ENCODE assay signal across 8 mouse cellular contexts in the genomic region with DNA sequence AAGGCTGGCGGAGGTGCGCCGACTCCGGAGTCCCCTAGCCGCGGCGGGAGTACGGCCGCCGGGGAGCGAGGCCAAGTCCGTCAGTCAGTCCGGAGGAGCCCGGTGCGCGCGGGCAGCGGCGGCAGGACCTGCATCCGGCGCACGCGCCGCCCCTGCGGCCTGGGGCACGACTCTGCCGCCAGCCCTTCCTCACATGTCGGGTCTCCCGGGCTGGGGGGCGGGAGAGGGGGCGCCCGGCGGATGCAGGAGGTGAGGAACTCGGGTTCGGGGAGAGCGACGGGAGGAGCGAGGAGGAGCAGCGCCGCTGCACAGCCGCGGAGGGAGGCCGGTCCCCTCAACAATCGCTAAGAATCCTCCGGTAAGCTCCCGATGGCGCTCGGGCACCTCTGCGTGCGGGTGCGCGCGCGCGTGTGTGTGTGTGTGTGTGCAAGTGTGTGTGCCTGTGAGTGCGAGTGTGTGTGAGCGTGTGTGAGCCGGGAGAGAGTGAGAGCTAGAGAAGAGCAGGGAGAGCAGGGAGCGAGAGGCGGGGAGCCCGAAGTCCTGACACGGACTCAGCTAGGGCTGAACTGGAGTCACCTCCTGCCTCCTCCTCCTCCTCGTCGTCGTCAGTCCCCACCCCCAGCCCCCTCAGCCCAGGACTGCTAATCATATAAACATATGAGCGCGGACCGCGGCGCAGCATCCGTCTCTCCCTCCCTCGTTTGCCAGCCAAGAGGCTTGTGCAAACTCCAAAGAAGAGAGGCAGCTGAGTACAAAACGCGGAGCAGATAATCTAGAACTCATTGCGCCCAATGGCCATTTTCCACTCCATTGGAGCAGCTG. TPM values are rescaled to one million over a fixed set of nuclear protein-coding genes. Genes with fewer than 3 reads are reported as not detected.
A peak's percentile ranks its signal among the peaks of the same experiment; 100 is the strongest.
DNase-seq lines count a peak whose midpoint lies in the region; ATAC-seq and TF ChIP-seq lines count a peak whose summit lies in the region.

No protein-coding gene starts in this region.

- intact Hi-C loops in heart, postnatal 25 days (cut with DNase I) = loop anchor here (2.0 to 10.0 kb wide), 5 partner anchors 128 to 646 kb away; no protein-coding TSS in a partner anchor

- in situ Hi-C loops in CH12.LX (cut with MboI; ENCODE audit: low pct_ligation_motif_present, low pct_unique_long_range_greater_than_20kb, low sequenced_read_pairs) = no loop called here

- peaks cover 34% of the 10 kb centered on the region for H3K9me3 ChIP-seq in CH12.LX (replicated peaks; ENCODE audit: low read length)
- H3K9me3 ChIP-seq in forebrain, postnatal 0 days (ENCODE audit: low read length) = no peaks in the 10 kb centered on the region

- no peaks in the 10 kb centered on the region for H3K79me2 ChIP-seq in CH12.LX (replicated peaks; ENCODE audit: control insufficient read depth, extremely low read depth, insufficient read depth, poor library complexity, severe bottlenecking)

- H3K9ac ChIP-seq in CH12.LX (ENCODE audit: insufficient read depth, low read depth) = no peak overlapping the region
- H3K9ac ChIP-seq in forebrain, postnatal 0 days = peak overlapping the region; percentile 90

- DNase-seq in CH12.LX (ENCODE audit: extremely low read depth) = peak; percentile 57
- peak; percentile 63 to 64 for DNase-seq in cerebellum, adult 2 months
- peak; percentile 90 for DNase-seq in forebrain, postnatal 0 days
- DNase-seq in heart, postnatal 25 days (ENCODE audit: low spot score) = peak; percentile 78
- DNase-seq in layer of hippocampus, adult 2 months (ENCODE audit: low spot score in 2 of 2) = peak; percentile 50 to 59
- DNase-seq in lung, adult 2 months = peak; percentile 83
- DNase-seq in thymus, postnatal 0 days (ENCODE audit: low spot score) = peak; percentile 61

- no peak for TF ChIP-seq EP300 in CH12.LX (IDR thresholded peaks at IDR 0.05; ENCODE audit: low read length)

- no peak overlapping the region for H3K27ac ChIP-seq in CH12.LX (ENCODE audit: insufficient read depth, low read depth)
- H3K27ac ChIP-seq in cerebellum, adult 2 months (ENCODE audit: insufficient read depth, low read length) = no peak overlapping the region; the same call in 1 of the 2 replicates
- peak overlapping the region; percentile 91 for H3K27ac ChIP-seq in forebrain, postnatal 0 days (ENCODE audit: low read depth, low read length)
- H3K27ac ChIP-seq in layer of hippocampus, adult 2 months = peak overlapping the region; percentile 91

- H3K36me3 ChIP-seq in CH12.LX (replicated peaks in 1 of 2; ENCODE audit: control insufficient read depth in 1 of 2, insufficient read depth in 1 of 2, low read length in 1 of 2) = no peaks in the 10 kb centered on the region
- H3K36me3 ChIP-seq in forebrain, postnatal 0 days (ENCODE audit: insufficient read depth) = no peaks in the 10 kb centered on the region

- TF ChIP-seq POLR2A in CH12.LX (IDR thresholded peaks at IDR 0.05; ENCODE audit: low read depth, low read length) = no peak
- TF ChIP-seq POLR2A in cerebellum, adult 2 months (IDR thresholded peaks at IDR 0.05; ENCODE audit: borderline replicate concordance, insufficient read depth, low read length) = no peak
- TF ChIP-seq POLR2A in lung, adult 2 months (IDR thresholded peaks at IDR 0.05; ENCODE audit: borderline replicate concordance, extremely low read depth, low read depth, low read length) = peak; percentile 92; the same call in 1 of the 2 replicates

- peak overlapping the region in 2 of 3 experiments; percentile 16 to 56 for H3K4me3 ChIP-seq in CH12.LX (replicated peaks in 1 of 3; ENCODE audit: low read depth in 2 of 3, low read length in 2 of 3, poor library complexity in 1 of 3)
- peak overlapping the region; percentile 55 for H3K4me3 ChIP-seq in cerebellum, adult 2 months (replicated peaks; ENCODE audit: insufficient read depth, low read depth, low read length)
- H3K4me3 ChIP-seq in forebrain, postnatal 0 days (ENCODE audit: low read depth, low read length) = peak overlapping the region; percentile 79
- H3K4me3 ChIP-seq in layer of hippocampus, adult 2 months = peak overlapping the region; percentile 76
- H3K4me3 ChIP-seq in lung, adult 2 months (replicated peaks; ENCODE audit: extremely low read depth, low read depth, low read length) = peak overlapping the region; percentile 84

- dilution Hi-C loops in CH12.LX (cut with MboI; ENCODE audit: extremely low pct_ligation_motif_present, extremely low pct_unique_long_range_greater_than_20kb, low sequenced_read_pairs) = no loop called here

- peak overlapping the region; percentile 57 for H3K4me2 ChIP-seq in CH12.LX (ENCODE audit: insufficient read depth, low read depth, poor library complexity, severe bottlenecking)
- H3K4me2 ChIP-seq in forebrain, postnatal 0 days (ENCODE audit: low read depth) = peak overlapping the region; percentile 71

- TF ChIP-seq RAD21 in CH12.LX (IDR thresholded peaks at IDR 0.05; ENCODE audit: low read depth, low read length) = no peak

- WGBS in cerebellum, adult 2 months = under 1% methylated on average over 75 of the region's 75 CpGs
- under 1% methylated on average over 75 of the region's 75 CpGs for WGBS in forebrain, postnatal 0 days
- WGBS in lung, adult 2 months = under 1% methylated on average over 75 of the region's 75 CpGs

- H3K27me3 ChIP-seq in CH12.LX (replicated peaks) = no peaks in the 10 kb centered on the region
- H3K27me3 ChIP-seq in cerebellum, adult 2 months (ENCODE audit: control insufficient read depth, insufficient read depth, low read length) = no peaks in the 10 kb centered on the region
- H3K27me3 ChIP-seq in forebrain, postnatal 0 days (ENCODE audit: insufficient read depth, low read length) = no peaks in the 10 kb centered on the region; the same call in 1 of the 2 replicates

- TF ChIP-seq CTCF in CH12.LX (conservative IDR thresholded peaks at IDR 0.05 in 1 of 2, IDR thresholded peaks at IDR 0.05 in 1 of 2; ENCODE audit: low read depth in 2 of 2, low read length in 2 of 2) = no peak
- no peak for TF ChIP-seq CTCF in cerebellum, adult 2 months (IDR thresholded peaks at IDR 0.05; ENCODE audit: borderline replicate concordance, insufficient read depth, low read depth, low read length)
- TF ChIP-seq CTCF in forebrain, postnatal 0 days (IDR thresholded peaks at IDR 0.05; ENCODE audit: low read depth) = 0 out of 2 replicates have a peak, but pooled peaks have one; percentile 11
- TF ChIP-seq CTCF in layer of hippocampus, adult 2 months (conservative IDR thresholded peaks at IDR 0.05) = no peak
- TF ChIP-seq CTCF in lung, adult 2 months (IDR thresholded peaks at IDR 0.05; ENCODE audit: insufficient read depth, low read length) = no peak

- ATAC-seq in forebrain, postnatal 0 days = peak; percentile 81
- 0 out of 2 replicates have a peak, but pooled peaks have one; percentile 21 for ATAC-seq in neutrophil, adult 5-6 weeks (ENCODE audit: extremely low read depth, insufficient number of reproducible peaks, low FRiP score, poor library complexity, severe bottlenecking)

- peaks cover 0 to 2% of the 10 kb centered on the region in 2 experiments; a peak in 1 of 4 replicates for H3K4me1 ChIP-seq in CH12.LX (ENCODE audit: control insufficient read depth in 1 of 2, insufficient read depth in 2 of 2)
- H3K4me1 ChIP-seq in cerebellum, adult 2 months (ENCODE audit: control insufficient read depth, insufficient read depth, low read length) = no peaks in the 10 kb centered on the region; the same call in 1 of the 2 replicates
- peaks cover 6% of the 10 kb centered on the region; the same call in 1 of the 2 replicates for H3K4me1 ChIP-seq in forebrain, postnatal 0 days (ENCODE audit: insufficient read depth)
- H3K4me1 ChIP-seq in lung, adult 2 months (ENCODE audit: control insufficient read depth, insufficient read depth, low read length) = peaks cover 3% of the 10 kb centered on the region

TF ChIP-seq in CH12.LX, 34 proteins besides CTCF, POLR2A, EP300 and RAD21:
- TF ChIP-seq USF1 (IDR thresholded peaks at IDR 0.05; ENCODE audit: low read depth, low read length) = no peak
- TF ChIP-seq UBTF (IDR thresholded peaks at IDR 0.05; ENCODE audit: low read depth, low read length) = peak; percentile 72; the same call in 1 of the 2 replicates

RNA-seq across cellular contexts. Expression of a gene that starts 1.1 kb away (rescaled TPM):
- total RNA-seq in CH12.LX (2012; rRNA removed) (0.34 and 0.63 TPM in 2 replicates), CH12.LX (2014; rRNA removed) (3.1 and 3.2 TPM in 2 replicates)
- polyA plus RNA-seq in CH12.LX (2012; ENCODE audit: insufficient read length, low read depth) = 4.3 and 6.6 TPM in 2 replicates
- 38.5 and 39.1 TPM in 2 replicates for polyA plus RNA-seq in cerebellum, adult 2 months (2012; rRNA removed)
- total RNA-seq in forebrain, postnatal 0 days (2014; rRNA removed) = 100 and 116 TPM in 2 replicates
- polyA plus RNA-seq in forebrain, postnatal 0 days (2015; fragmentation: Nextera tagmentation; extraction: Ambion mirVana) = 66.3 and 73.6 TPM in 2 replicates
- total RNA-seq in heart, postnatal 25 days (2021) = 10 to 100 TPM; 57.2 to 57.6 TPM
- 10 to 100 TPM; 56.6 to 58.7 TPM for total RNA-seq in layer of hippocampus, adult 2 months (2021)
- polyA plus RNA-seq in lung, adult 2 months (2012; rRNA removed) = 92.7 and 94.3 TPM in 2 replicates
- total RNA-seq in neutrophil, adult 5-6 weeks (2017) = 0.74 and 0.81 TPM in 2 replicates
- polyA plus RNA-seq in thymus, postnatal 0 days (2015; fragmentation: Nextera tagmentation; extraction: Ambion mirVana) = 8.3 and 8.6 TPM in 2 replicates

Comparison
In these comparisons a context has a peak if more than half of its experiments do, and no peak if none do; other contexts are left out.
1. H3K27ac ChIP-seq: peak in forebrain, postnatal 0 days (single experiment) and layer of hippocampus, adult 2 months (single experiment); none in CH12.LX (single experiment) and cerebellum, adult 2 months (single experiment).
2. RNA of a gene that starts 1.1 kb away (total RNA-seq): 100 to 116 TPM in forebrain, postnatal 0 days, 56.6 to 58.7 TPM in layer of hippocampus, adult 2 months and 57.2 to 57.6 TPM in heart, postnatal 25 days; 0.34 to 3.2 TPM in CH12.LX and 0.74 to 0.81 TPM in neutrophil, adult 5-6 weeks; every median in the first group is over 10 times any median in the second.
3. Peak in every context shown above with its lines, with median percentiles within 50 percentile points of each other: DNase-seq and H3K4me3 ChIP-seq.